Mouse (Mus musculus) C2C12 (cell line): ENCODE measurements around the gene Hsd17b6.

Source experiments
- CEBPB ChIP-seq: IDR thresholded peaks from one replicate; pipeline ENCODE4 v1.6.1; 2011; ENCODE audit warnings: low read depth, mild to moderate bottlenecking, control low read depth, moderate library complexity
- CTCF ChIP-seq: IDR thresholded peaks from one replicate; pipeline ENCODE4 v1.5.1; 2011; ENCODE audit not compliant: control insufficient read depth, insufficient read depth, insufficient read length
- MAX ChIP-seq: IDR thresholded peaks from one replicate; pipeline ENCODE4 v1.6.1; 2011; ENCODE audit warnings: mild to moderate bottlenecking, control low read depth

DNA sequence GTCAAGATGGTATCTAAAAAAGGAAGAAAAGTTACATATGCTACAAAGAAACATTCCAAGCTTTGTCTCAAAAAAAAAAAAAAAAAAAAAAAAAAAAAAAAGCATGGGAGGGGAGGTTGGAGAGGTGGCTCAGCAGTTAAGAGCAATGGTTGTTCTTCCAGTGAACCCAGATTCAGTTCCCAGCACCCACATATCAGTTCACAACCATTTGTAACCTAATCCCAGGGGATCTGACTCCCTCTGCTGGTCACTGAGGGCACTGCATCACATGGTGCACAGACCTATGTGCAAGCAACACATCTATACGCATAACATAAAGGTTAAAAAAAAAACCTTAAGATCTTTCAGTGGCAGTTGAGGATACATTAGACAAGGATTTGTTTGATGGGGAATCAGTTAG lies 9.2 kb downstream of the Hsd17b6 start:
- TF ChIP-seq CTCF (no peak), CEBPB (no peak), MAX (no peak)
